Mouse (Mus musculus) B cell, adult 2 months (primary cell): ENCODE results near the gene Tdrd1.
A peak's percentile ranks its signal among the peaks of the same experiment; 100 is the strongest.
"Not testable (repeated sequence)": the region's sequence is repeated elsewhere in the genome, so short reads cannot be mapped to it uniquely, and the experiment has no call there.

Experiments used
- DNase-seq, 2 experiments: peaks; one replicate each; pipeline ENCODE4 v3.0.0; 2022

Gene Tdrd1

GRCm38 (mm10) chr19:56826047-56826631, at the start of gene Tdrd1:
Gene Tdrd1 (plus strand): TSS chr19:56826209.
- no peak for DNase-seq

GRCm38 (mm10) chr19:56776719-56777382, 49.2 kb upstream of the Tdrd1 start:
- peak; percentile 45 to 48 for DNase-seq

- DNase-seq, result not testable (repeated sequence)
These were observed 47.5 kb upstream of the Tdrd1 start for GRCm38 (mm10) chr19:56778532-56778931.

GRCm38 (mm10) chr19:56787911-56788310, 38.1 kb upstream of the Tdrd1 start:
- no peak for DNase-seq

- DNase-seq, result no peak
These were observed 37.1 kb upstream of the Tdrd1 start for GRCm38 (mm10) chr19:56788952-56789351.

GRCm38 (mm10) chr19:56797376-56797775, 28.6 kb upstream of the Tdrd1 start:
- peak; percentile 65 for DNase-seq

GRCm38 (mm10) chr19:56800226-56800625, 25.8 kb upstream of the Tdrd1 start:
- DNase-seq, result no peak

GRCm38 (mm10) chr19:56800930-56801655, 24.9 kb upstream of the Tdrd1 start:
- DNase-seq, result no peak

- DNase-seq, result no peak
These were observed 24.2 kb upstream of the Tdrd1 start for GRCm38 (mm10) chr19:56801656-56802351.

GRCm38 (mm10) chr19:56802352-56802746, 23.7 kb upstream of the Tdrd1 start:
- no peak for DNase-seq

- peak; percentile 52 to 53 for DNase-seq
These were observed 20.6 kb upstream of the Tdrd1 start for GRCm38 (mm10) chr19:56805366-56805765.

GRCm38 (mm10) chr19:56807122-56807521, 18.9 kb upstream of the Tdrd1 start:
- DNase-seq, result no peak

GRCm38 (mm10) chr19:56808771-56809170, 17.2 kb upstream of the Tdrd1 start:
- peak in 1 of 2 experiments; percentile 11 for DNase-seq

- DNase-seq, result no peak
These were observed 15.3 kb upstream of the Tdrd1 start for GRCm38 (mm10) chr19:56810641-56811146.

- DNase-seq, result peak; percentile 67 to 70
These were observed 14.4 kb upstream of the Tdrd1 start for GRCm38 (mm10) chr19:56811590-56811989.

GRCm38 (mm10) chr19:56813360-56813759, 12.6 kb upstream of the Tdrd1 start:
- no peak for DNase-seq

- DNase-seq, result no peak
These were observed 8.0 kb upstream of the Tdrd1 start for GRCm38 (mm10) chr19:56817851-56818526.

- peak; percentile 17 to 21 for DNase-seq
These were observed 4.8 kb upstream of the Tdrd1 start for GRCm38 (mm10) chr19:56821040-56821797.

GRCm38 (mm10) chr19:56821798-56822447, 4.1 kb upstream of the Tdrd1 start, which contains the start of gene Ccdc186:
Gene Ccdc186 (minus strand): TSS chr19:56822190.
- DNase-seq, result peak; percentile 97 to 98

GRCm38 (mm10) chr19:56822448-56822836, 3.6 kb upstream of the Tdrd1 start:
- no peak for DNase-seq

GRCm38 (mm10) chr19:56828305-56828704, 2.3 kb downstream of the Tdrd1 start:
- DNase-seq, result no peak
